Mouse (Mus musculus) kidney, embryonic 15.5 days (tissue): ENCODE results near the gene Plpp7. TPM values are rescaled to one million over a fixed set of nuclear protein-coding genes. Genes with fewer than 3 reads are reported as not detected.

ENCODE experiments used
- ATAC-seq: fragments of 200-750 bp; cut with Nextera tagmentation; replicated peaks from 2 replicates; pipeline ENCODE4 v1.8.0; 2017; ENCODE audit warnings: moderate TSS enrichment; ENCODE audit not compliant: low FRiP score
- H3K27ac ChIP-seq: fragments of 300-500 bp; sonication (generic); 2 replicates; pipeline ENCODE4 v1.5.1; 2015; ENCODE audit warnings: mild to moderate bottlenecking, inconsistent platforms
- H3K27me3 ChIP-seq: fragments of 300-500 bp; sonication (generic); 2 replicates; pipeline ENCODE4 v1.6.1; 2015; ENCODE audit warnings: inconsistent platforms
- H3K36me3 ChIP-seq: fragments of 300-500 bp; sonication (generic); 2 replicates; pipeline ENCODE4 v1.6.1; 2015; ENCODE audit warnings: inconsistent platforms
- H3K4me1 ChIP-seq: fragments of 300-500 bp; sonication (generic); 2 replicates; pipeline ENCODE4 v1.6.1; 2015; ENCODE audit warnings: inconsistent platforms
- H3K4me2 ChIP-seq: fragments of 300-500 bp; sonication (generic); 2 replicates; pipeline ENCODE4 v1.6.1; 2015; ENCODE audit warnings: moderate library complexity, mild to moderate bottlenecking, inconsistent platforms
- H3K4me3 ChIP-seq: fragments of 300-500 bp; sonication (generic); replicated peaks from 2 replicates; pipeline ENCODE4 v1.5.1; 2015; ENCODE audit warnings: mild to moderate bottlenecking, inconsistent platforms
- H3K9ac ChIP-seq: fragments of 300-500 bp; sonication (generic); 2 replicates; pipeline ENCODE4 v1.6.1; 2015; ENCODE audit warnings: mild to moderate bottlenecking, inconsistent platforms
- H3K9me3 ChIP-seq: fragments of 300-500 bp; sonication (generic); replicated peaks from 2 replicates; pipeline ENCODE4 v1.6.1; 2016; ENCODE audit warnings: inconsistent platforms
- WGBS: fragments of 180-500 bp; shearing (Covaris S2); methylation state at CpG from one replicate; pipeline ENCODE4 v1.1.7; 2015; ENCODE audit warnings: mixed read lengths; 5-methylcytosine and 5-hydroxymethylcytosine counted together
- polyA plus RNA-seq: library from polyadenylated mRNA; unstranded; fragments of >200 nt; fragmentation: Nextera tagmentation; extraction: Ambion mirVana; gene quantifications from 2 replicates; pipeline ENCODE4 v1.2.1, GENCODE M21; 2015

Gene Plpp7
- polyA plus RNA-seq, 1 experiment from 2014 or later: 7.1 TPM

DNA sequence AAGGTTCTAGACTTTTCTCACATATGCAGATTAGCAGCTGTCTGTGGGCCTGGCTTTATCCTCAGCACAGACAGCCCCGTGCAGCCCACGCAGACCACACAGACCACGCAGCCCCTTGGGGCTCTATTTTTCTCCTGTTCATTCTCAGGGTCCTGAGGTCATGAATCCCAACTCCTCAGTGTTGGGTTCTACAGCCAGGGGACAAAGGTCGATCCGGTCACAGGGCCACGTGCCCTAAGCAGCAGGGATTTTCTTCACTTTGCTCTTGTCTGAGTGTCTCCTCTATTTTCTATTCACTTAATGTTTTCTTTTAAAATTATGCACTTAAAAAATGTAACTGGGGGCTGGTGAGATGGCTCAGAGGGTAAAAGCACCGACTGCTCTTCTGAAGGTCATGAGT lies 20.0 kb upstream of the Plpp7 start:
- no peak overlapping the region for H3K4me2 ChIP-seq
- no peaks in the 10 kb centered on the region for H3K4me1 ChIP-seq
- ATAC-seq: no peak
- no peaks in the 10 kb centered on the region for H3K9me3 ChIP-seq
- H3K27ac ChIP-seq: no peak overlapping the region
- H3K36me3 ChIP-seq: no peaks in the 10 kb centered on the region
- no peak overlapping the region for H3K9ac ChIP-seq
- no peak overlapping the region for H3K4me3 ChIP-seq
- WGBS: 74% methylated on average over 7 of the region's 7 CpGs
- no peaks in the 10 kb centered on the region for H3K27me3 ChIP-seq

- 75% methylated on average over 10 of the region's 10 CpGs for WGBS
- H3K9ac ChIP-seq: no peak overlapping the region
- H3K9me3 ChIP-seq: no peaks in the 10 kb centered on the region
- peaks cover under 1% of the 10 kb centered on the region for H3K4me1 ChIP-seq
- H3K4me3 ChIP-seq: no peak overlapping the region
- no peak for ATAC-seq
- peaks cover 20% of the 10 kb centered on the region for H3K27me3 ChIP-seq
- H3K4me2 ChIP-seq: no peak overlapping the region
- no peaks in the 10 kb centered on the region for H3K36me3 ChIP-seq
- H3K27ac ChIP-seq: peak overlapping the region; percentile 29; the same call in 1 of the 2 replicates
Measured at GRCm38 (mm10) chr2:32077744-32078143, 17.6 kb upstream of the Plpp7 start.

GRCm38 (mm10) chr2:32078522-32078921 lies 16.8 kb upstream of the Plpp7 start:
- no peak for ATAC-seq
- H3K9ac ChIP-seq: no peak overlapping the region
- WGBS: 41% methylated on average over 8 of the region's 8 CpGs
- H3K27me3 ChIP-seq: peaks cover 28% of the 10 kb centered on the region
- H3K27ac ChIP-seq: peak overlapping the region; percentile 29
- H3K4me3 ChIP-seq: no peak overlapping the region
- no peaks in the 10 kb centered on the region for H3K9me3 ChIP-seq
- H3K36me3 ChIP-seq: no peaks in the 10 kb centered on the region
- H3K4me1 ChIP-seq: peaks cover 9% of the 10 kb centered on the region
- H3K4me2 ChIP-seq: no peak overlapping the region

- H3K4me2 ChIP-seq: no peak overlapping the region
Measured at GRCm38 (mm10) chr2:32079191-32079725, 16.1 kb upstream of the Plpp7 start.

DNA sequence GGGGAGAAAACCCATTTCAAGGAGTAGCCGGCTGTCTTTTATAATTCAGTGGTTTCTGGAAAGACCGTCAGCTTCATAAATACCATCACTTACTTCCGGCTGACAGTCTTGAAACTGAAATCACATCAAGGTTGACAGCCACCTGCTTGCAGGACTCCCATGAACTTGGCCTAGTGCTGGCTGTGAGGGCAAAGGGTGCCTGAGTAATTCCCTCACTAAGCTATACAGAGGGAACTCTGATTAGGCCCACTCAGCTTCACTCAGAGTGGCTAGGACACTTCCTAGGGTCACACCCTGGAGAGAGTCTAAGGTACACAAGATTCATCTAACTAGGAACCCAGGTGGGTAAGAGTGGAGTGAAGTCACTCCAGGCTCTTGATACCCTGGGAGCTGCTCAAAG lies 14.6 kb upstream of the Plpp7 start:
- Histone ChIP-seq H3K9ac (no peak overlapping the region), H3K27ac (no peak overlapping the region), H3K4me3 (no peak overlapping the region), H3K4me1 (peaks cover 19% of the 10 kb centered on the region), H3K9me3 (no peaks in the 10 kb centered on the region), H3K27me3 (peaks cover 50% of the 10 kb centered on the region), H3K36me3 (no peaks in the 10 kb centered on the region), H3K4me2 (no peak overlapping the region)
- WGBS: 87% methylated on average over 3 of the region's 3 CpGs
- no peak for ATAC-seq

More at GRCm38 (mm10) chr2:32079191-32079725, 16.1 kb upstream of the Plpp7 start:
- Histone ChIP-seq H3K4me1 (peaks cover 16% of the 10 kb centered on the region), H3K9ac (no peak overlapping the region), H3K27ac (peak overlapping the region; percentile 23; the same call in 1 of the 2 replicates), H3K4me3 (no peak overlapping the region), H3K9me3 (no peaks in the 10 kb centered on the region), H3K27me3 (peaks cover 35% of the 10 kb centered on the region), H3K36me3 (no peaks in the 10 kb centered on the region)
- ATAC-seq: no peak
- WGBS: 85% methylated on average over 14 of the region's 14 CpGs

DNA sequence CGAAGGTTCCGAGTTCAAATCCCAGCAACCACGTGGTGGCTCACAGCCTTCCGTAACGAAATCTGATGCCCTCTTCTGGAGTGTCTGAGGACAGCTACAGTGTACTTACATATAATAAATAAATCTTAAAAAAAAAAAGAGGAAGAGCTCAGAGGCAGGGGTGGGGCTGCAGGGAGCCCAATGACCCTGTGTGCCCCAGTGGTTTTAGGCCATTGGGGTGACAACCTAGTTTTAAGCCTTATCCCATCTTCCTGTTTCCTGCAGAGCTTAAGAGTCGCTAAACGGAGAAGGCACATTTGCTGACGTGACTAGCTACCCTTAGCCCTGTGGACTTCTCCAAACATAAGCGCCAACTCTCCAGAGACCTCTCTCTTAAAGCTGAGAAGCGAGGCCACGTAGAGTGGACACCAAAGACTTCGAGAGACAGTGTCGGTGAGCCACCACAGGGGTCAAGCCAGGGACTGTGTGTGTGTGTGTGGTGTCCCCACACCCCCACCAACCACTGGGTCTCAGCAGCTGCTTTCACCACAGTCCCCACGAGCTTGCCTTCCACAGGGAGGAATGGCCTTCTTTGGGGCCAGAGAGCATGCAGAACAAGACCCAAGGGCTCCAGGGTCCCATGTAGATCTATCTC lies 13.9 kb upstream of the Plpp7 start:
- Histone ChIP-seq H3K36me3 (no peaks in the 10 kb centered on the region), H3K4me1 (peaks cover 19% of the 10 kb centered on the region), H3K4me3 (peak overlapping the region; percentile 69), H3K27ac (no peak overlapping the region), H3K9me3 (no peaks in the 10 kb centered on the region), H3K4me2 (peak overlapping the region; percentile 98), H3K27me3 (peaks cover 57% of the 10 kb centered on the region), H3K9ac (no peak overlapping the region)
- WGBS: 81% methylated on average over 14 of the region's 14 CpGs
- no peak for ATAC-seq

DNA sequence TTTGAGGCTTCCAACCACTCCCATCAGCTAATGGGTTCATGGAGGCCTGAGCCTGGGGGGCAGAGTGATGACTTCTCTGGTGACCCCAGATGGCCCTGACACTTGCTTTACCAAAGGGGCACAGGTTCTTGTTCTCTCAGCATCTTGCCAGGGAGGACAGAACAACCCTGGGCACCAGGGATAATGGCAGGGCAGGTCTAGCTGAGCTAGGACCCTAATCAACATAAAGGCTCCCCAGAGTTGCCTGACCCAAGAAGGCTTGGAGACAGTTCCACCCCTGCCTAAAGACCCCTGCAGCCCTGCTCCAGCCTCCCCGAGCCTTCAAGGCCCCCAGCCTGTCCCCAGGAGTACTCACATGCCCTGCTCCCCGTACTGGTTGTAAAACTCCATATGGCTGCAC lies 13.1 kb upstream of the Plpp7 start:
- H3K4me2 ChIP-seq: peak overlapping the region; percentile 98
- H3K9ac ChIP-seq: 0 out of 2 replicates have a peak overlapping the region, but pooled peaks have one; percentile 7
- ATAC-seq: no peak
- H3K4me3 ChIP-seq: peak overlapping the region; percentile 69
- H3K9me3 ChIP-seq: no peaks in the 10 kb centered on the region
- H3K27me3 ChIP-seq: peaks cover 65% of the 10 kb centered on the region
- peaks cover 19% of the 10 kb centered on the region for H3K4me1 ChIP-seq
- H3K27ac ChIP-seq: no peak overlapping the region
- 15% methylated on average over 2 of the region's 2 CpGs for WGBS
- H3K36me3 ChIP-seq: no peaks in the 10 kb centered on the region

DNA sequence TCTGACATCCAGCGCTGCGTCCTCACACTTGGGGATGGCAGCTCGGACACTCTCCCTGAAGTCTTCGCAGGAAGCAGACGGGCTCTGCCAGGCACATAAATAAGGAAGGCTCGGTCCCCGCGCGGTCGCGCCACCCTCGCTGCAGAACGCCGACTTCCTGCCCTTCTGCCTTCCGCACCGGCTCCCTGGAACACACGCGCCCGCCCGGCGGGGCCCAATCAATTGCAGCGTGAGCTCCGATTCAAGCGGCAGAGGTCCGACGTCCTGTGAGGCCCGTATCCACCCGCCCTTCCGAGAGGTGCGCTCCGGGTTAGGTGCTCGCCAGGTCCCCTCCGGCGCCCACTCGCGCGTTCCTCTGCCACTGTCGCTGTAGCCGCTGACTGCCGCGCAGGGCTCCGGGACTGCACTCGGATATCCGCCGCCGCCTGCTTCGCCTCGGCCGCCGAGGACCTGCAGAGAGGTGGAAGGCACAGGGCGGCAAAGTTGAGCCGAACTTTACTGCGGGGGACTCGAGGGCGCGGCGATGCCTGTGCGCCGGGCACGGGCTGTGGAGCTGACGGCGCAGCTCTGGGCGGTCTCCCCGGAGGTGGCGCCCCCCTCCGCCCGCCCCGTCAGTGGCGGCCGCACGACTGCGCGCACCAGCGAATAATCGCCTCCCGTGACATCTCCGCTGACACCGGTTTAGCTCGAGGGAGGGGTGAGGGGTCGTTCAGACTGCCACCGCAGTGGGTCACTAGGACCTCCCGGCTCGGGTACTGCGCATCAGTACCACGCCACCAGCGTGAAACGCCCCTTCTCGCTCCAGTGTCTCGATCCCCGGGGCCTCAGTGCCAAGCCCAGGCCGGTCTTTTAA lies 11.9 kb upstream of the Plpp7 start:
- Histone ChIP-seq H3K27ac (peak overlapping the region; percentile 25; the same call in 1 of the 2 replicates), H3K9me3 (no peaks in the 10 kb centered on the region), H3K36me3 (no peaks in the 10 kb centered on the region), H3K4me1 (peaks cover 22% of the 10 kb centered on the region), H3K4me2 (peak overlapping the region; percentile 98), H3K4me3 (peak overlapping the region; percentile 69), H3K27me3 (peaks cover 77% of the 10 kb centered on the region), H3K9ac (peak overlapping the region; percentile 59)
- peak; percentile 49 for ATAC-seq
- WGBS: under 1% methylated on average over 90 of the region's 91 CpGs

GRCm38 (mm10) chr2:32084111-32084871 lies 11.0 kb upstream of the Plpp7 start, which contains the start of gene Fam78a:
Gene Fam78a, minus strand, starts transcription at chr2:32084857.
- H3K27me3 ChIP-seq: peaks cover 86% of the 10 kb centered on the region

GRCm38 (mm10) chr2:32084872-32085199 lies 10.5 kb upstream of the Plpp7 start:
- peaks cover 91% of the 10 kb centered on the region for H3K27me3 ChIP-seq
- H3K27ac ChIP-seq: no peak overlapping the region
- H3K9ac ChIP-seq: no peak overlapping the region
- peak overlapping the region; percentile 69 for H3K4me3 ChIP-seq
- H3K4me1 ChIP-seq: peaks cover 32% of the 10 kb centered on the region
- H3K4me2 ChIP-seq: peak overlapping the region; percentile 98
- 21% methylated on average over 2 of the region's 2 CpGs for WGBS
- H3K9me3 ChIP-seq: no peaks in the 10 kb centered on the region
- H3K36me3 ChIP-seq: no peaks in the 10 kb centered on the region
- ATAC-seq: no peak

More at GRCm38 (mm10) chr2:32084111-32084871, 11.0 kb upstream of the Plpp7 start, which contains the start of gene Fam78a:
- Histone ChIP-seq H3K36me3 (no peaks in the 10 kb centered on the region), H3K9me3 (no peaks in the 10 kb centered on the region), H3K9ac (peak within 1 kb of the TSS; percentile 59), H3K27ac (no peak within 1 kb of the TSS; the same call in 1 of the 2 replicates), H3K4me3 (peak within 1 kb of the TSS; percentile 69), H3K4me1 (peaks cover 31% of the 10 kb centered on the region), H3K4me2 (peak within 1 kb of the TSS; percentile 98)
- WGBS: 1% methylated on average over 68 of the region's 68 CpGs
- peak; percentile 52 for ATAC-seq

- ATAC-seq: 0 out of 2 replicates have a peak, but pooled peaks have one; percentile 17
- Histone ChIP-seq H3K4me2 (no peak overlapping the region), H3K4me1 (peaks cover 32% of the 10 kb centered on the region), H3K27me3 (peaks cover 95% of the 10 kb centered on the region), H3K9me3 (no peaks in the 10 kb centered on the region), H3K36me3 (no peaks in the 10 kb centered on the region), H3K4me3 (no peak overlapping the region), H3K27ac (no peak overlapping the region), H3K9ac (no peak overlapping the region)
- 63% methylated on average over 2 of the region's 2 CpGs for WGBS
Measured at GRCm38 (mm10) chr2:32085231-32085630, 10.1 kb upstream of the Plpp7 start.
